Mouse (Mus musculus): ENCODE results near the gene Zic4. TPM values are rescaled to one million over a fixed set of nuclear protein-coding genes. Genes with fewer than 3 reads are reported as not detected.
A peak's percentile ranks its signal among the peaks of the same experiment; 100 is the strongest.

Zic4 gene
- 47.8 and 54.9 TPM in 2 replicates for polyA plus RNA-seq (2014; fragmentation: Nextera tagmentation; extraction: Ambion mirVana)

- Histone ChIP-seq H3K9me3 (ENCODE audit: control insufficient read depth, low read length) (no peaks in the 10 kb centered on the region), H3K4me2 (replicated peaks) (peak within 1 kb of the TSS; percentile 52), H3K36me3 (replicated peaks; ENCODE audit: control insufficient read depth, insufficient read depth) (peaks cover 8% of the 10 kb centered on the region; the same call in 1 of the 2 replicates), H3K9ac (peak within 1 kb of the TSS; percentile 97), H3K27me3 (ENCODE audit: control insufficient read depth, insufficient read depth, low read length) (peaks cover 55% of the 10 kb centered on the region), H3K27ac (peak within 1 kb of the TSS; percentile 96), H3K4me1 (replicated peaks; ENCODE audit: control insufficient read depth, insufficient read depth, low read length) (no peaks in the 10 kb centered on the region), H3K4me3 (replicated peaks; ENCODE audit: low read length) (peak within 1 kb of the TSS; percentile 51)
- WGBS: 0% methylated on average over 45 of the region's 45 CpGs
- DNase-seq (ENCODE audit: low spot score) (peak; percentile 61), ATAC-seq (ENCODE audit: low FRiP score) (peak; percentile 35; the same call in 1 of the 2 replicates)
These were observed at the start of gene Zic4 for GRCm38 (mm10) chr9:91361856-91362601. Gene Zic4 (plus strand): TSS chr9:91362413.

GRCm38 (mm10) chr9:91347591-91347990 lies 14.6 kb upstream of the Zic4 start:
- Histone ChIP-seq H3K27me3 (ENCODE audit: control insufficient read depth, insufficient read depth, low read length) (peaks cover 41% of the 10 kb centered on the region), H3K4me1 (replicated peaks; ENCODE audit: control insufficient read depth, insufficient read depth, low read length) (no peaks in the 10 kb centered on the region), H3K9ac (no peak overlapping the region), H3K27ac (no peak overlapping the region), H3K36me3 (replicated peaks; ENCODE audit: control insufficient read depth, insufficient read depth) (no peaks in the 10 kb centered on the region), H3K4me3 (replicated peaks; ENCODE audit: low read length) (no peak overlapping the region), H3K4me2 (replicated peaks) (no peak overlapping the region), H3K9me3 (ENCODE audit: control insufficient read depth, low read length) (no peaks in the 10 kb centered on the region)
- ATAC-seq (ENCODE audit: low FRiP score) (no peak), DNase-seq (ENCODE audit: low spot score) (no peak)
- 78% methylated on average over 2 of the region's 2 CpGs for WGBS

DNA sequence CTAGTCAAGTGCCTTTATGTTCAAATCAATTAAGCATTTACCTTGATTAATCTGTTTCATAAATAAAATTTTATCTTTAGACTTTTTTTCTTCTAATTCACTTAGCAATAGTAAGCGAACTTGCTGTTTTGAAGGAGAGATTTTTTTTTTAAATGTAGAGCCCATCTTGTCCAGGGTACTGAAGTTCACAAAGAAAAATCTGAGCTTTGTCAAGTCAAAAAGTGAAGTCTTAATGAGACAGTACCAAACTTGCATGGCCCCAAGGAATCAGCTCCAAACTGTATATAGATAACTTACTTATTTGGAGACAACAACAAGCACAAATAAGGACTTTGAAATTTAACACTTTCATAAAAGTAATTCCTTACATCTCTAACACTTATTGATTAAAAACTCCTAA lies 13.5 kb upstream of the Zic4 start:
- no peak for DNase-seq (ENCODE audit: low spot score)
- Histone ChIP-seq H3K27ac (no peak overlapping the region), H3K4me1 (replicated peaks; ENCODE audit: control insufficient read depth, insufficient read depth, low read length) (no peaks in the 10 kb centered on the region), H3K9me3 (ENCODE audit: control insufficient read depth, low read length) (no peaks in the 10 kb centered on the region), H3K4me2 (replicated peaks) (peak overlapping the region; percentile 19), H3K4me3 (replicated peaks; ENCODE audit: low read length) (peak overlapping the region; percentile 10; the same call in 1 of the 2 replicates), H3K36me3 (replicated peaks; ENCODE audit: control insufficient read depth, insufficient read depth) (no peaks in the 10 kb centered on the region), H3K9ac (no peak overlapping the region), H3K27me3 (ENCODE audit: control insufficient read depth, insufficient read depth, low read length) (peaks cover 41% of the 10 kb centered on the region)
- 43% methylated on average over 1 of the region's 1 CpGs for WGBS
- no peak for ATAC-seq (ENCODE audit: low FRiP score)

DNA sequence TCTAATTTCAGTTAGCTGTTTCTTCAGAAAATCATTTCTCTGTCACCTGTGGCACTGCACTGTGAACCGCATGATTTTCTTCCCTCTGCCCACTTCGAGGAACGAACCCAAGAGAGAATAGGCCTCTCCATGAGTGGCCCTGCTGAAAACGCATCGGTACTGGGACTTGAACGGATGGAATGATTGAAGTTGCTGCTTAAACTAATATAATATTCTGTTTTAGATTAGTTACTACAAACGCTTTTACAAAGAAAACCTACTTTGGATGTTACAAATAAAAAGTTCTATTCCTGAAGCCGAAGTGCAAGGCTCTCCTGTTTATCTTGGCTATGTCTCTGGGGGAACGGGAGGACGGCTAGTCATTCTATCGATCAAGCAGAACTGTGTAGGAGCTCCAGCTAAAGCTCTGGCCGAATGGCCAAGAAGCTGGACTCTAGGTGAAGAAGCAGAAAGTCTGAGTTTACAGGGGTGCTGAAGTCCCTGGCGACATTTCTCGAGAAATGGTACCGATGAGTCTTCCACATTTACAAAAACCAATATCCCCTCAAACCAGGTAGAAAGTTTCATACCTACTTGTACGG lies 11.9 kb upstream of the Zic4 start:
- H3K27me3 ChIP-seq (ENCODE audit: control insufficient read depth, insufficient read depth, low read length): peaks cover 52% of the 10 kb centered on the region
- no peaks in the 10 kb centered on the region for H3K36me3 ChIP-seq (replicated peaks; ENCODE audit: control insufficient read depth, insufficient read depth)
- H3K27ac ChIP-seq: peak overlapping the region; percentile 76
- peak overlapping the region; percentile 23 for H3K4me3 ChIP-seq (replicated peaks; ENCODE audit: low read length)
- H3K9me3 ChIP-seq (ENCODE audit: control insufficient read depth, low read length): no peaks in the 10 kb centered on the region
- peak overlapping the region; percentile 61 for H3K9ac ChIP-seq
- ATAC-seq (ENCODE audit: low FRiP score) (no peak), DNase-seq (ENCODE audit: low spot score) (peak; percentile 40)
- H3K4me2 ChIP-seq (replicated peaks): peak overlapping the region; percentile 53
- WGBS: 1% methylated on average over 16 of the region's 16 CpGs
- 0 out of 2 replicates have a peak, but pooled peaks cover 7% of the 10 kb centered on the region for H3K4me1 ChIP-seq (replicated peaks; ENCODE audit: control insufficient read depth, insufficient read depth, low read length)

GRCm38 (mm10) chr9:91350861-91351291 lies 11.3 kb upstream of the Zic4 start:
- peak overlapping the region; percentile 76 for H3K27ac ChIP-seq
- H3K9me3 ChIP-seq (ENCODE audit: control insufficient read depth, low read length): no peaks in the 10 kb centered on the region
- H3K9ac ChIP-seq: peak overlapping the region; percentile 61
- 0 out of 2 replicates have a peak, but pooled peaks cover 11% of the 10 kb centered on the region for H3K4me1 ChIP-seq (replicated peaks; ENCODE audit: control insufficient read depth, insufficient read depth, low read length)
- peak overlapping the region; percentile 23 for H3K4me3 ChIP-seq (replicated peaks; ENCODE audit: low read length)
- peaks cover 52% of the 10 kb centered on the region for H3K27me3 ChIP-seq (ENCODE audit: control insufficient read depth, insufficient read depth, low read length)
- ATAC-seq (ENCODE audit: low FRiP score) (peak; percentile 34), DNase-seq (ENCODE audit: low spot score) (peak; percentile 71)
- WGBS: 1% methylated on average over 14 of the region's 14 CpGs
- peak overlapping the region; percentile 53 for H3K4me2 ChIP-seq (replicated peaks)
- H3K36me3 ChIP-seq (replicated peaks; ENCODE audit: control insufficient read depth, insufficient read depth): no peaks in the 10 kb centered on the region

GRCm38 (mm10) chr9:91351361-91351760 lies 10.9 kb upstream of the Zic4 start:
- Histone ChIP-seq H3K27ac (peak overlapping the region; percentile 76), H3K4me2 (replicated peaks) (peak overlapping the region; percentile 53), H3K9ac (peak overlapping the region; percentile 61), H3K4me1 (replicated peaks; ENCODE audit: control insufficient read depth, insufficient read depth, low read length) (0 out of 2 replicates have a peak, but pooled peaks cover 11% of the 10 kb centered on the region), H3K27me3 (ENCODE audit: control insufficient read depth, insufficient read depth, low read length) (peaks cover 57% of the 10 kb centered on the region), H3K9me3 (ENCODE audit: control insufficient read depth, low read length) (no peaks in the 10 kb centered on the region), H3K4me3 (replicated peaks; ENCODE audit: low read length) (peak overlapping the region; percentile 23), H3K36me3 (replicated peaks; ENCODE audit: control insufficient read depth, insufficient read depth) (no peaks in the 10 kb centered on the region)
- DNase-seq (ENCODE audit: low spot score) (peak; percentile 30), ATAC-seq (ENCODE audit: low FRiP score) (no peak)
- WGBS: 7% methylated on average over 5 of the region's 5 CpGs

GRCm38 (mm10) chr9:91351961-91352411 lies 10.2 kb upstream of the Zic4 start:
- WGBS: 2% methylated on average over 13 of the region's 13 CpGs
- H3K4me1 ChIP-seq (replicated peaks; ENCODE audit: control insufficient read depth, insufficient read depth, low read length): 0 out of 2 replicates have a peak, but pooled peaks cover 11% of the 10 kb centered on the region
- peak overlapping the region; percentile 53 for H3K4me2 ChIP-seq (replicated peaks)
- H3K36me3 ChIP-seq (replicated peaks; ENCODE audit: control insufficient read depth, insufficient read depth): no peaks in the 10 kb centered on the region
- peak overlapping the region; percentile 76 for H3K27ac ChIP-seq
- H3K9ac ChIP-seq: peak overlapping the region; percentile 61
- ATAC-seq (ENCODE audit: low FRiP score): no peak
- no peaks in the 10 kb centered on the region for H3K9me3 ChIP-seq (ENCODE audit: control insufficient read depth, low read length)
- DNase-seq (ENCODE audit: low spot score): peak; percentile 31
- H3K27me3 ChIP-seq (ENCODE audit: control insufficient read depth, insufficient read depth, low read length): peaks cover 63% of the 10 kb centered on the region
- H3K4me3 ChIP-seq (replicated peaks; ENCODE audit: low read length): peak overlapping the region; percentile 23

DNA sequence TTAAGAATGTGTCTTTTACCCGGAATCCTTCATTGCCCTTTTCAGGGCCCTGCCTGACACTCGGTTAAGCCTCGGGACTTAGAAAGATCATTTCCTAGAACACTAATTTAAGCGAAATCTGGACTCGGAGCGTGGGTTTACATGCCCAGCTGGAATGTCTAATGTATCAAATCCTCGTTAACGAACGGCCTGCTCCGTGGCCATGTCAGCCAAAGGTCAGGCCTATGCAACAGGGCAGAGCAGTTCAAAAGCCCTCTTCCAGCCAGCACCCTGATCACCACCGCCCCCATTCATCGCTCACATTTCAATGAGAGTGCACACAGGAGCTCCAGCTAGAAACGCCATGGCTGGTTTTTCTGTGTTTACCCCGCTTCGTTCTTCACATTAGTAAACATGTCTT lies 9.4 kb upstream of the Zic4 start:
- WGBS: 1% methylated on average over 15 of the region's 15 CpGs
- Histone ChIP-seq H3K9me3 (ENCODE audit: control insufficient read depth, low read length) (no peaks in the 10 kb centered on the region), H3K4me2 (replicated peaks) (peak overlapping the region; percentile 53), H3K27me3 (ENCODE audit: control insufficient read depth, insufficient read depth, low read length) (peaks cover 63% of the 10 kb centered on the region), H3K4me1 (replicated peaks; ENCODE audit: control insufficient read depth, insufficient read depth, low read length) (0 out of 2 replicates have a peak, but pooled peaks cover 11% of the 10 kb centered on the region), H3K9ac (peak overlapping the region; percentile 61), H3K36me3 (replicated peaks; ENCODE audit: control insufficient read depth, insufficient read depth) (no peaks in the 10 kb centered on the region), H3K27ac (peak overlapping the region; percentile 76), H3K4me3 (replicated peaks; ENCODE audit: low read length) (peak overlapping the region; percentile 23)
- ATAC-seq (ENCODE audit: low FRiP score) (no peak), DNase-seq (ENCODE audit: low spot score) (peak; percentile 62)

Measured in hindbrain, embryonic 14.5 days (tissue).